Mouse (Mus musculus): ENCODE results near the gene Aurkb. TPM values are rescaled to one million over a fixed set of nuclear protein-coding genes. Genes with fewer than 3 reads are reported as not detected.

Aurkb gene
- polyA plus RNA-seq, 1 experiment from 2014 or later = 61.3 TPM

DNA sequence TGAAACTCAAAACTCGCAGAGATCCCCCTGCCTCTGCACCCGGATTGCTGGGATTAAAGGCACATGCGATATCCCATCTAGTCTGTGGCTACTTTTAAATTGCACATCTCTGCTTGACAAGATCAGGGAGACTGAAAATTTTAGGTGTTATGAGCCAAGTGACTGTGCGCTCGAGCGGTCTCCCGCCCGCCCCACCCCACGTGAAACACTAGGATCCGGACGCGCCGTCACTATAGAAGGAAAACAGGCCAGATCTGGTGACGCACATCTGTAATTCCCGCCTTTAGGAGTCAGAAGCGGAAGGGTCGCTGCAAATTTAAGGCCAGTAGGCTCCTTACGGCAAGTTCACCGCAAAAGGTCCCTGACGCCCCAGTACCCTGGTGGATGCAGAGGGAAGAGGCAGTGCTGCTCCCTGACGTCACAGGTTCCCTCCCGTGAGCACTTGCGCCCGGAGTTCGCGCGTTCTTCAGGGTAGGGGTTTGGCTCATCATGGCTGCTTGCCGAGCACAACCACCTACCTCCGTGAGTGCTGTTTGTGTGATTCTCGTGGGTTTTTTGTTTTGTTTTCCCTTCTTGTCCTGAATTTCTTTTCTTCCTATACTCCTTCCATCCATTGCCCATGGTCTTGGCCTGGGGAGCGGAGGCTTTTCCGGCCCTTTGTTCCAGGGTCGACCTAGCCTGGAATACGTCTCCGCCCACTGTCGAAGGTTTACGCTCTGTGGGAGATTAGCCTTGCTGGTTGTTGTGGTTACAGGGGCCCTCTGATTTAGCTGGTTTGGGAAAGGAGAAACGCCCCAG, 29.6 kb upstream of the Aurkb start, which contains the start of gene Ctc1:
Gene Ctc1, plus strand, starts transcription at position 268 of the 798 bp plus-strand sequence.
- peak within 1 kb of the TSS; percentile 78 for H3K4me2 ChIP-seq (replicated peaks)
- peak within 1 kb of the TSS; percentile 85 for H3K27ac ChIP-seq
- 4% methylated on average over 38 of the region's 38 CpGs for WGBS
- H3K4me3 ChIP-seq (replicated peaks) = peak within 1 kb of the TSS; percentile 59
- no peaks in the 10 kb centered on the region for H3K27me3 ChIP-seq
- peak within 1 kb of the TSS; percentile 86 for H3K9ac ChIP-seq (replicated peaks)
- peak; percentile 96 for ATAC-seq
- peaks cover 27% of the 10 kb centered on the region for H3K4me1 ChIP-seq (replicated peaks)
- no peaks in the 10 kb centered on the region for H3K9me3 ChIP-seq
- H3K36me3 ChIP-seq = peaks cover under 1% of the 10 kb centered on the region; the same call in 1 of the 2 replicates

DNA sequence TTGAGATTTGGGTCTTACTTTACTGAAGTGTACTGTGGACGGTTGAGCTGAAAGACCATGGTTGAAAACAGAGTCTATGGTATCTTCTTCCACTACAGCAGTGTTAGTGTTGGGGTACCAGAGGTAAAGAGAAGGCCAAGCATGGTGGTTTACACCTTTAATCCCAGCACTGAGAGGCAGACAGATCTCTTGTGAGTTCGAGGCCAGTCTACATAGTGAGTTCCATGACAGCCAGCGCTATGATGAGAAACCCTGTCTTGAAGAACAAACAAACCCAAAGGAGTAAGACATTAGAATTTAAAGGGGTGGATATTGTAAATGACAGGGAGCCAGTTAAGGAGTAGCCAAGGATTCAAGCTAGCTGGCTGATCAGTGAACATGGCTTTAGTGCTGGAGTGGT, 28.7 kb upstream of the Aurkb start:
- peaks cover 9% of the 10 kb centered on the region for H3K36me3 ChIP-seq
- H3K4me3 ChIP-seq (replicated peaks) = peak overlapping the region; percentile 59
- H3K27ac ChIP-seq = peak overlapping the region; percentile 85
- peak overlapping the region; percentile 86 for H3K9ac ChIP-seq (replicated peaks)
- WGBS = 74% methylated on average over 3 of the region's 3 CpGs
- ATAC-seq = no peak
- no peaks in the 10 kb centered on the region for H3K9me3 ChIP-seq
- no peaks in the 10 kb centered on the region for H3K27me3 ChIP-seq
- H3K4me1 ChIP-seq (replicated peaks) = peaks cover 20% of the 10 kb centered on the region
- H3K4me2 ChIP-seq (replicated peaks) = peak overlapping the region; percentile 78

DNA sequence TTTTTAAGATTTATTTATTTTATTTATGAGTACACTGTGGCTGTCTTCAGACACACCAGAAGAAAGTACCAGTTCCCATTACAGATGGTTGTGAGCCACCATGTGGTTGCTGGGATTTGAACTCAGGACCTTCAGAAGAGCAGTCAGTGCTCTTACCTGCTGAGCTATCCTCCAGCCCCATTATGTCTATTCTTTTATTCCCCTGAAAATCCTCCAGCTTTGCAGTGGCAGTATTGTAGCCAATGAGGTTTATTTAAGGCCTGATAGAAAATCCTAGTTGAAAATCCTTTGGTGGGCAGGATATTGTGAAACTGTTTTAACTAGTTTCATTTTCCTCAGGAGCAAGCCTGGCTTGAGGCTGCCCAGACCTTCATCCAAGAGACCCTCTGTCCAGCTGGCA, 24.8 kb upstream of the Aurkb start:
- Histone ChIP-seq H3K9ac (replicated peaks) (no peak overlapping the region), H3K36me3 (peaks cover 48% of the 10 kb centered on the region), H3K4me3 (replicated peaks) (no peak overlapping the region), H3K4me2 (replicated peaks) (no peak overlapping the region), H3K9me3 (no peaks in the 10 kb centered on the region), H3K4me1 (replicated peaks) (peaks cover 15% of the 10 kb centered on the region), H3K27me3 (no peaks in the 10 kb centered on the region), H3K27ac (no peak overlapping the region; the same call in 1 of the 2 replicates)
- ATAC-seq = no peak

DNA sequence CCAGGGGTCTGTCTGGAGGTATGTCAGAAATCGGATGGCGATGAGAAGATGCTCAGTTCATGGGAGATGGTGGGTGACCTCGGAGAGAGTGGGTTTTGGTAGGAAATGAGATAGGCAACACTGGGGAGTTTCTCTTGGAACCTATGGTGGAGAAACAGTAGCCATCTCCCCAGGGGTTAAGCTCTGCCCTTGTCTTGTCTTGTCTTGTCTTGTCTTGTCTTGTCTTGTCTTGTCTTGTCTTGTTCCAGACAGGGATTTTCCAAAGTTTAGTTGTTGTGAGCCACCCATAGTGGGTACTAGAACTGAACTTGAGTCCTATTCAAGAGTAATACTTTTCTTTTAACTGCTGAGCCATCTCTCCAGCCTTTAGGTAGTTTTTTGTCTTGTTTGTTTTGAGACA, 18.9 kb upstream of the Aurkb start:
- H3K4me2 ChIP-seq (replicated peaks) = no peak overlapping the region
- no peaks in the 10 kb centered on the region for H3K9me3 ChIP-seq
- H3K36me3 ChIP-seq = peaks cover 100% of the 10 kb centered on the region
- 98% methylated on average over 3 of the region's 3 CpGs for WGBS
- H3K27ac ChIP-seq = no peak overlapping the region
- ATAC-seq = no peak
- no peaks in the 10 kb centered on the region for H3K27me3 ChIP-seq
- H3K9ac ChIP-seq (replicated peaks) = no peak overlapping the region
- H3K4me3 ChIP-seq (replicated peaks) = no peak overlapping the region
- no peaks in the 10 kb centered on the region for H3K4me1 ChIP-seq (replicated peaks)

DNA sequence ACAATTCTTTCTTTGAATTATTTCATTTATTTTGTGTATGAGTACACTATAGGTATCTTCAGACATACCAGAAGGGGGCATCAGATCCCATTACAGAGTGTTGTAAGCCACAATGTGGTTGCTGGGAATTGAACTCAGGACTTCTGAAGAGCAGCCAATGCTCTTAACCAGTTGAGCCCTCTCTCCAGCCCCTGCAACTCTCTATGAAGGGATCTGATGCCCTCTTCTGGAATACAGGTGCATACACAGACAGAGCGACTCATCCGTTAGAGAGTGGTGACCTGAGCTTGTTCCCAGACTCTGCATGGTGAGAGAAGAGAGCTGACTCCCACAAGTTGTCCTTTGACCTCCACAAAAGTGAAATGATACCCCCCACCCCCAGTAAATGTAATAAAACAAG, 16.6 kb upstream of the Aurkb start:
- Histone ChIP-seq H3K9ac (replicated peaks) (no peak overlapping the region), H3K4me1 (replicated peaks) (no peaks in the 10 kb centered on the region), H3K27me3 (no peaks in the 10 kb centered on the region), H3K4me3 (replicated peaks) (no peak overlapping the region), H3K36me3 (peaks cover 98% of the 10 kb centered on the region), H3K9me3 (no peaks in the 10 kb centered on the region), H3K4me2 (replicated peaks) (no peak overlapping the region), H3K27ac (no peak overlapping the region)
- 65% methylated on average over 2 of the region's 2 CpGs for WGBS
- no peak for ATAC-seq

DNA sequence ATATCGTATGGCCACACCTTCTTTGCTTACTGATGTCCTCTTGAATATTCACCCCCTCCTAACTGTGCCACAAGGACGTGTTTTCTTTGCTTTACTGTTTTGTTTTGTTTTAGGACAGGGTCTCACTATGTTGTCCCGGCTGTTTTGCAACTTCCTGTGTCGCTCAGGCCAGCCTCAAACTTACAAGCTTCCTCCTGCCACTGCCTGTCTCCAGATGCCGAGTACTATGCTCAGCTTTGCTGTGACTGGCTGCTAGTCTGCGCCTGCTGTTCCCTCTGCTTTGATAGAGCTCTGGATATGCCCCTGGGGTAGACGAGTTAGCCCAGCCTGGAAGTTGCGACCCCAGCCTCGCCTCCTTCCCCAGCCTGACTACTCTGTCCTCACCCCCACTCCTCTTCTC, 11.9 kb upstream of the Aurkb start:
- 84% methylated on average over 9 of the region's 9 CpGs for WGBS
- peaks cover 65% of the 10 kb centered on the region for H3K36me3 ChIP-seq

DNA sequence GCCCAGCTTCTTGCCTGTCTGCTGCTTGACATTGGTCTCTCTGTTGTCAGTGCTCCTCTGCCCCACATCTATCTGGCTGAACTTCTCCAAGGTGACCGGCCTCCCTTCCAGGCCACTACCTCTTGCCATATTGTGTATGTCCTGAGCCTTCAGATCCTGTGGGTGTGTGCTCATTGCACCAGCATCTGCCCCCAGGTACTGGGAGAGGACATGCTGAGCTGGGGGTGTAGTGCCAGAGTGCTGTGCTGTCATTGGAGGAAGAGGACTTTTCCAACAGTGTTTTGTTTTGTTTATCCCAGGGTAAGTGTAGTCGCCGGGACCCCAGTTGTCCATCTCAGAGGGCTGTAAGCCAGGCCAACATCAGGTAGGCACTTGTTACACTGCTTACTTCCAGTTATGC, 10.9 kb upstream of the Aurkb start:
- Histone ChIP-seq H3K9me3 (no peaks in the 10 kb centered on the region), H3K4me3 (replicated peaks) (no peak overlapping the region), H3K36me3 (peaks cover 54% of the 10 kb centered on the region), H3K4me1 (replicated peaks) (peaks cover 30% of the 10 kb centered on the region), H3K9ac (replicated peaks) (no peak overlapping the region), H3K4me2 (replicated peaks) (no peak overlapping the region), H3K27me3 (no peaks in the 10 kb centered on the region), H3K27ac (no peak overlapping the region)
- WGBS = 94% methylated on average over 3 of the region's 3 CpGs
- no peak for ATAC-seq

More for the DNA sequence above, 11.9 kb upstream of the Aurkb start:
- Histone ChIP-seq H3K27me3 (no peaks in the 10 kb centered on the region), H3K27ac (no peak overlapping the region), H3K9me3 (no peaks in the 10 kb centered on the region), H3K4me3 (replicated peaks) (no peak overlapping the region), H3K4me2 (replicated peaks) (no peak overlapping the region), H3K9ac (replicated peaks) (no peak overlapping the region), H3K4me1 (replicated peaks) (peaks cover 20% of the 10 kb centered on the region)
- no peak for ATAC-seq

DNA sequence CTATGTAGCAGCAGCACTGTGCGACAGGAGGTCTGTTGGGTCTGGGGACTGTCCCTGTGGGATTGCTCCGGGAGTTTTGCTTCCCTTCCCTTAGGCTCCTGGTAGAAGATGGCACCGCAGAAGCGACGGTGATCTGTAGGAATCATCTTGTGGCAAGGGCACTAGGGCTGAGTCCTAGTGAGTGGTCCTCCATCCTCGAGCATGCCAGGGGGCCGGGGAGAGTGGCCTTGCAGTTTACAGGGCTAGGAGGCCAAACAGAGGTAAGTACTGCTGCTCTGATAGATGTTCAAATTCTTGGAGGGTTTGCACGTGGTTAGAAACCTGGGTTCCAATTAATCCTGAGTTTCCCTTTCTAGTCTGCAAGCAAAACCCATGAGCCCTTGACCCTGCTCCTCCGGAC, 10.0 kb upstream of the Aurkb start:
- WGBS = 83% methylated on average over 9 of the region's 9 CpGs
- Histone ChIP-seq H3K4me3 (replicated peaks) (peak overlapping the region; percentile 52; the same call in 1 of the 2 replicates), H3K4me1 (replicated peaks) (peaks cover 30% of the 10 kb centered on the region), H3K27me3 (no peaks in the 10 kb centered on the region), H3K36me3 (peaks cover 46% of the 10 kb centered on the region), H3K9ac (replicated peaks) (no peak overlapping the region; the same call in 1 of the 2 replicates), H3K9me3 (no peaks in the 10 kb centered on the region), H3K4me2 (replicated peaks) (peak overlapping the region; percentile 50), H3K27ac (peak overlapping the region; percentile 57)
- no peak for ATAC-seq

DNA sequence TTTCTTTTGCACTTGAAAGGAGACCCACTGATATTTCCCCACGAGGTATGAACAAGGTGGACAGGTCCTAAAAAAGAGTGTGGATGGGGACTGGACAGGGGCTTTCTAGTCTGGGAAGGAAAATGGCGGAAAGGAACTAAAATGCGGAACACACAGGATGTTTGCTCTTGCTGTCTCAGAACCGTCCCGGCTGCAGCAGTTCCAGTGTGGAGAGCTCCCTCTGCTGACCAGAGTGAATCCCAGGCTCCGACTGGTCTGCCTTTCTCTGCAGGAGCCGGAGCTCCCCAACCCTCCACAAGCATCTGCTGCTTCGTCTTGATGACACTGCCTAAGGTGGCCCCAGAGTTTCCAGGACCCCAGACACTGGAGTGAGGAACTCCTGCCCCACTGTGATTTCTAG, 9.6 kb upstream of the Aurkb start:
- Histone ChIP-seq H3K9ac (replicated peaks) (no peak overlapping the region; the same call in 1 of the 2 replicates), H3K9me3 (no peaks in the 10 kb centered on the region), H3K27me3 (no peaks in the 10 kb centered on the region), H3K4me2 (replicated peaks) (peak overlapping the region; percentile 50), H3K27ac (peak overlapping the region; percentile 57), H3K4me1 (replicated peaks) (peaks cover 30% of the 10 kb centered on the region), H3K36me3 (peaks cover 42% of the 10 kb centered on the region), H3K4me3 (replicated peaks) (peak overlapping the region; percentile 52; the same call in 1 of the 2 replicates)
- ATAC-seq = peak; percentile 55
- WGBS = 5% methylated on average over 8 of the region's 8 CpGs

DNA sequence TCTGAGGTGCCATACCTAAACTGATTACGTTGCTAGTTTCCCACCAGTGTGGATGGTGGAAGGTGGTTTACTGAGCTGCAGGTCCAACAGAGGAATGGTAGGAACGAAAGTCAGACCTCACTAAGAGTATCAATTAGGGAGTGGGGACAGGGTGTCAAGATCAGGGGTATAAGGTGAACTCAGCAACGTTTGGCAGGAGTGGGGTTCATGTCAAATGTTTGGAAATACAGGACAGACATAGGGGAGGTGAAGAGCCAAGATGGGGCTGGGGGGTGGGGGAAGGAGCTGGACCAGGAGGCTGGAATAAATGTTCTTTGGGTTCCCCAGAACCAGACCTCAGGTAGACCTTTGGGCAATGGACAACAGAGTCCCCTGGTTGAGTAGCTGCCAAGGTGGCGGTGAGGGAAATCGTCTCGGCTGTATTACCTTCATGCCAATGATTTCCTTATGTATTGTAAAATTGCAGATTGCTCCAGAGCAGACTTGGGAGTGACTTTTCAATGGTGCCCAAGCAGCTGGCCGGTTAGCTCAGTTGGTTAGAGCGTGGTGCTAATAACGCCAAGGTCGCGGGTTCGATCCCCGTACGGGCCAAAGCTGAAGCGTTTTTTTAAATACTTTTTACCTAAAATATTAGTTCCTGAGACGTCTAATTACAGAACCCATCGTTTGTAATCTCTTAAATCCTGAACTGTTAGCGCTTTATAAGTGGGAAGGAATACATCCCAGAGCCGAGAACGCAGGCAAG, 8.8 kb upstream of the Aurkb start:
- Histone ChIP-seq H3K36me3 (peaks cover 33% of the 10 kb centered on the region), H3K9ac (replicated peaks) (peak overlapping the region; percentile 66), H3K27ac (peak overlapping the region; percentile 68), H3K4me1 (replicated peaks) (peaks cover 30% of the 10 kb centered on the region), H3K4me2 (replicated peaks) (peak overlapping the region; percentile 50), H3K9me3 (no peaks in the 10 kb centered on the region), H3K4me3 (replicated peaks) (peak overlapping the region; percentile 52), H3K27me3 (no peaks in the 10 kb centered on the region)
- WGBS = 9% methylated on average over 20 of the region's 20 CpGs
- ATAC-seq = no peak

DNA sequence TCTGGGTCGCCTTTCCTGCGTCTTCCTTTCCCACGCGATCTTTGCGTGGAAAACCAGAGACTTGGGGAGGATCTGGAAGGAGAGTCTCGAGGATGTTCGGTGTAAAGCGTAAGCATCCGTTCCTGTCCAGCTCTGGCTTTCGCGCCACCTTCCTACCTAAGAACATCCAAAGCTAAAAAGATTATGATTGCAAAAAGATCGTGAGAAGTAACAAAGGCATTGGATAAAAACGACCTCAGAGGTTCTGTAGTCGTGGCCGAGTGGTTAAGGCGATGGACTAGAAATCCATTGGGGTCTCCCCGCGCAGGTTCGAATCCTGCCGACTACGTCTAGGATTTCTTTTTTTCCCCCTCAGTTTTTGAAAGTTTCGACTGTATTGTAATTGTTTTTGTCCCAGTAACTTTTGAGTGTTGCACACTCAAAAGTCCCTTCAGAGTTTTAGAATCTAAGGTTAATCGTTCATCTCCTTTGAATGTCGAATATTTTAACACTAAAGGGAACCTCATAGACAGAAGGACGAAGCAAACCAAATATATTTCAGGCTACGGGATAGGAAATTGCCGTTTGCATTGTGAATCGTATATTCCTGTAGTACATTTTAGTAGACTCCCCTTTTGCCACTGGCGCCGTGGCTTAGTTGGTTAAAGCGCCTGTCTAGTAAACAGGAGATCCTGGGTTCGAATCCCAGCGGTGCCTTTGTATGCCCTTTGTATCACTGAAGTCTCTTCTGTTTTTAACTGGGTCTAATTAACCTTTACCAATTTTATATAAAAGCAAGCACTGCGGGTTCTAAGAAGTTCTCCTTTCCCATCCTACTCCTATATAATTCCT, 8.0 kb upstream of the Aurkb start:
- H3K4me1 ChIP-seq (replicated peaks) = peaks cover 30% of the 10 kb centered on the region
- H3K9me3 ChIP-seq = no peaks in the 10 kb centered on the region
- 0 out of 2 replicates have a peak, but pooled peaks have one; percentile 5 for ATAC-seq
- H3K36me3 ChIP-seq = peaks cover 27% of the 10 kb centered on the region
- H3K4me2 ChIP-seq (replicated peaks) = peak overlapping the region; percentile 50
- H3K9ac ChIP-seq (replicated peaks) = peak overlapping the region; percentile 66
- WGBS = under 1% methylated on average over 34 of the region's 34 CpGs
- no peaks in the 10 kb centered on the region for H3K27me3 ChIP-seq
- peak overlapping the region; percentile 52 for H3K4me3 ChIP-seq (replicated peaks)
- peak overlapping the region; percentile 68 for H3K27ac ChIP-seq

All from midbrain, embryonic 13.5 days (tissue).